Comparison of ENCODE assay signal across 9 mouse cellular contexts in the genomic region with DNA sequence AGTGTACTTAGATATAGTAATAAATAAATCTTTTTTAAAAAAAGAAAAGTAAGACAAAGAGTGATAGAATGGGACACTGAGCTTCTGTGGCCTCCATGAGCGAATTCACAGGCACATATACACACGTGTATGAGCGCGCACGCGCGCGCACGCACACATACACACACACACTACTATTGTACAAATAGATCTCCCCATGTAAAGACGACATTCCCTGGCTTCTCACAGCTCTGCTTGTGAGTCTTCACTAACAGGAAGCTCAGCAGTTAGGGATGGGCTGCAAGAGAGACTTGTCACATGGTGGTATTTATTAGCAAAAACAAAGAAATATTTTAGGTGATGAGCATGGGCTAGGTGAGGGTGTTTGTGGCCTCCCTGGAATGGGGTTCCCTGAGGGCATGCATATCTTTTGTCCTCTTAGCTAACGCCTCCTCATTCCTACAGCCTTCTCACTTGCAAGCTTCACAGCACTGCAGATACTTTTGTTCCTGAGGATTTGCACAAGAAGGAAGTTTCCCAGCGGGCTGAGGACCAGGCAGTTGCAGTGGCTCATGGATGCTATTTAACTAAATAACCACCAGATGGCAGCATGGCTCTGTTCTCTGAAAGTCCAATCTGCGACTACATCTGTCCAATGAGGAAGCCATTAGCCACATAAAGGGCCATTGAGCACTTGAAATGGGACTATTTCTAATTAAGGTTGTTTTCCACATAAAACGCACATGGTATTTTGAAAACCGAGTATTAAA. TPM values are rescaled to one million over a fixed set of nuclear protein-coding genes. Genes with fewer than 3 reads are reported as not detected.
DNase-seq lines count a peak whose midpoint lies in the region; ATAC-seq lines count a peak whose summit lies in the region.
"Had no signal": no experiment of that assay in that cellular context is flagged by ENCODE, and none has a peak within 500 bp of the region (broad histone marks: within the 10 kb centered on the region; RNA-seq: fewer than 3 reads in every experiment).

No protein-coding gene starts in this region.

- H3K4me3 ChIP-seq in intestine, embryonic 15.5 days (replicated peaks): no peak overlapping the region
- no peak overlapping the region for H3K4me3 ChIP-seq in midbrain, embryonic 10.5 days
- H3K4me3 ChIP-seq: embryonic facial prominence, embryonic 13.5 days had no signal

- H3K9ac ChIP-seq in intestine, embryonic 15.5 days: no peak overlapping the region
- H3K9ac ChIP-seq: embryonic facial prominence, embryonic 13.5 days had no signal

- peak; percentile 60 for DNase-seq in urinary bladder, postnatal 14 days (ENCODE audit: low spot score)
- no peak for DNase-seq in urinary bladder, postnatal 10 days (ENCODE audit: low spot score)
- DNase-seq in cerebellum, postnatal 10 days: peak; percentile 76 to 86
- peak; percentile 21 to 30 for DNase-seq in gastrocnemius, adult 8-10 months (ENCODE audit: low spot score in 2 of 2)
- DNase-seq in left cerebral cortex, postnatal 10 days (ENCODE audit: extremely low spot score in 1 of 2, low spot score in 2 of 2): peak; percentile 62 to 76
- peak; percentile 70 for DNase-seq in midbrain, embryonic 10.5 days (ENCODE audit: low spot score)
- DNase-seq in spleen, postnatal 4 days (ENCODE audit: low spot score in 2 of 2): peak; percentile 50 to 70

- ATAC-seq in intestine, embryonic 15.5 days: peak; percentile 74

- no peaks in the 10 kb centered on the region for H3K36me3 ChIP-seq in intestine, embryonic 15.5 days
- H3K36me3 ChIP-seq in midbrain, embryonic 10.5 days: no peaks in the 10 kb centered on the region
- H3K36me3 ChIP-seq: embryonic facial prominence, embryonic 13.5 days had no signal

- no peaks in the 10 kb centered on the region for H3K9me3 ChIP-seq in intestine, embryonic 15.5 days
- H3K9me3 ChIP-seq in midbrain, embryonic 10.5 days (replicated peaks): no peaks in the 10 kb centered on the region
- H3K9me3 ChIP-seq: embryonic facial prominence, embryonic 13.5 days had no signal

- no peaks in the 10 kb centered on the region for H3K4me1 ChIP-seq in intestine, embryonic 15.5 days (replicated peaks)
- peaks cover 4% of the 10 kb centered on the region for H3K4me1 ChIP-seq in midbrain, embryonic 10.5 days

- H3K27ac ChIP-seq in intestine, embryonic 15.5 days: no peak overlapping the region
- no peak overlapping the region for H3K27ac ChIP-seq in midbrain, embryonic 10.5 days (replicated peaks)
- H3K27ac ChIP-seq: embryonic facial prominence, embryonic 13.5 days had no signal

- intact Hi-C loops in left cerebral cortex, postnatal 10 days (cut with DNase I): loop anchor here (2.0 to 10.0 kb wide), 4 partner anchors 44 to 277 kb away; no protein-coding TSS in a partner anchor

- 55% methylated on average over 15 of the region's 15 CpGs for WGBS in intestine, embryonic 15.5 days
- WGBS in midbrain, embryonic 10.5 days: 53% methylated on average over 15 of the region's 15 CpGs

- no peaks in the 10 kb centered on the region for H3K27me3 ChIP-seq in intestine, embryonic 15.5 days (replicated peaks)
- H3K27me3 ChIP-seq in midbrain, embryonic 10.5 days (ENCODE audit: low read depth, poor library complexity, severe bottlenecking): no peaks in the 10 kb centered on the region
- H3K27me3 ChIP-seq: embryonic facial prominence, embryonic 13.5 days had no signal

- no peak overlapping the region for H3K4me2 ChIP-seq in intestine, embryonic 15.5 days (replicated peaks)
- H3K4me2 ChIP-seq: embryonic facial prominence, embryonic 13.5 days had no signal

RNA-seq across cellular contexts. Expression of gene A830005F24Rik, which starts 14.9 kb away (rescaled TPM):
- under 1 TPM in 1 of 4 experiments, not detected in 3; 0.44 TPM for total RNA-seq in gastrocnemius, adult 8-10 months (2022)
- polyA plus RNA-seq in intestine, embryonic 15.5 days (2015; fragmentation: Nextera tagmentation; extraction: Ambion mirVana): 0.37 and 0.99 TPM in 2 replicates
- total RNA-seq in left cerebral cortex, postnatal 10 days (2021): 1 to 10 TPM in 1 of 2 experiments, under 1 TPM in 1; 0.79 to 1.8 TPM
- polyA plus RNA-seq in midbrain, embryonic 10.5 days (2016; fragmentation: Nextera tagmentation; extraction: Ambion mirVana): 2.1 and 3.1 TPM in 2 replicates

RNA-seq across cellular contexts. Expression of gene Zfp169, which starts 15.0 kb away (rescaled TPM):
- 1 to 10 TPM; 3.0 to 3.9 (median 3.7) TPM for total RNA-seq in gastrocnemius, adult 8-10 months (2022)
- polyA plus RNA-seq in intestine, embryonic 15.5 days (2015; fragmentation: Nextera tagmentation; extraction: Ambion mirVana): 3.0 and 3.1 TPM in 2 replicates
- total RNA-seq in left cerebral cortex, postnatal 10 days (2021): 10 to 100 TPM; 18.1 to 19.6 TPM
- polyA plus RNA-seq in midbrain, embryonic 10.5 days (2016; fragmentation: Nextera tagmentation; extraction: Ambion mirVana): 4.7 TPM in 2 replicates
